Mouse (Mus musculus) hindbrain, embryonic 15.5 days (tissue): Measurements from ENCODE around the gene Bbs12. TPM values are rescaled to one million over a fixed set of nuclear protein-coding genes. Genes with fewer than 3 reads are reported as not detected.

Source experiments
- ATAC-seq: fragments of 200-750 bp; cut with Nextera tagmentation; 2 replicates; pipeline ENCODE4 v1.8.0; 2017; ENCODE audit warnings: low read depth, moderate number of reproducible peaks, moderate TSS enrichment; ENCODE audit not compliant: low FRiP score
- H3K27ac ChIP-seq: fragments of 300-500 bp; sonication (generic); replicated peaks from 2 replicates; pipeline ENCODE4 v1.5.1; 2015; ENCODE audit warnings: mild to moderate bottlenecking, inconsistent platforms
- H3K27me3 ChIP-seq: fragments of 300-500 bp; sonication (generic); 2 replicates; pipeline ENCODE4 v1.6.1; 2015; ENCODE audit warnings: control low read depth, inconsistent platforms
- H3K36me3 ChIP-seq: fragments of 300-500 bp; sonication (generic); 2 replicates; pipeline ENCODE4 v1.6.1; 2015; ENCODE audit warnings: control low read depth, inconsistent platforms
- H3K4me1 ChIP-seq: fragments of 300-500 bp; sonication (generic); replicated peaks from 2 replicates; pipeline ENCODE4 v1.6.1; 2015; ENCODE audit warnings: control low read depth, inconsistent platforms
- H3K4me2 ChIP-seq: fragments of 300-500 bp; sonication (generic); 2 replicates; pipeline ENCODE4 v1.6.1; 2015; ENCODE audit warnings: moderate library complexity, mild to moderate bottlenecking, inconsistent platforms
- H3K4me3 ChIP-seq: fragments of 300-500 bp; sonication (generic); 2 replicates; pipeline ENCODE4 v1.5.1; 2015; ENCODE audit warnings: mild to moderate bottlenecking, inconsistent platforms
- H3K9ac ChIP-seq: fragments of 300-500 bp; sonication (generic); 2 replicates; pipeline ENCODE4 v1.6.1; 2015; ENCODE audit warnings: inconsistent platforms
- H3K9me3 ChIP-seq: fragments of 300-500 bp; sonication (generic); 2 replicates; pipeline ENCODE4 v1.6.1; 2016; ENCODE audit warnings: control low read depth, inconsistent platforms
- WGBS: fragments of 180-500 bp; shearing (Covaris S2); methylation state at CpG from one replicate; pipeline ENCODE4 v1.1.7; 2015; 5-methylcytosine and 5-hydroxymethylcytosine counted together
- polyA plus RNA-seq: library from polyadenylated mRNA; unstranded; fragments of >200 nt; fragmentation: Nextera tagmentation; extraction: Ambion mirVana; gene quantifications from 2 replicates; pipeline ENCODE4 v1.2.1, GENCODE M21; 2015

The Bbs12 gene
- polyA plus RNA-seq, 1 experiment from 2014 or later = 5.8 TPM

GRCm38 (mm10) chr3:37291929-37292328, 20.4 kb upstream of the Bbs12 start:
- H3K27ac ChIP-seq = no peak overlapping the region
- H3K4me1 ChIP-seq = no peaks in the 10 kb centered on the region
- ATAC-seq = no peak
- 82% methylated on average over 2 of the region's 2 CpGs for WGBS
- no peaks in the 10 kb centered on the region for H3K27me3 ChIP-seq
- no peaks in the 10 kb centered on the region for H3K36me3 ChIP-seq
- H3K9ac ChIP-seq = no peak overlapping the region
- no peak overlapping the region for H3K4me2 ChIP-seq
- H3K9me3 ChIP-seq = no peaks in the 10 kb centered on the region
- H3K4me3 ChIP-seq = no peak overlapping the region

- H3K36me3 ChIP-seq = no peaks in the 10 kb centered on the region
- H3K27me3 ChIP-seq = no peaks in the 10 kb centered on the region
- no peaks in the 10 kb centered on the region for H3K9me3 ChIP-seq
- ATAC-seq = no peak
- no peaks in the 10 kb centered on the region for H3K4me1 ChIP-seq
- H3K27ac ChIP-seq = no peak overlapping the region
- H3K9ac ChIP-seq = no peak overlapping the region
- H3K4me2 ChIP-seq = no peak overlapping the region
- no peak overlapping the region for H3K4me3 ChIP-seq
- WGBS = 84% methylated on average over 2 of the region's 2 CpGs
Measured at GRCm38 (mm10) chr3:37292654-37293053, 19.7 kb upstream of the Bbs12 start.

GRCm38 (mm10) chr3:37299470-37299869, 12.9 kb upstream of the Bbs12 start:
- Histone ChIP-seq H3K27ac (no peak overlapping the region), H3K4me1 (no peaks in the 10 kb centered on the region), H3K4me2 (no peak overlapping the region), H3K36me3 (no peaks in the 10 kb centered on the region), H3K4me3 (no peak overlapping the region), H3K27me3 (no peaks in the 10 kb centered on the region), H3K9me3 (no peaks in the 10 kb centered on the region), H3K9ac (no peak overlapping the region)
- no peak for ATAC-seq
- 74% methylated on average over 3 of the region's 3 CpGs for WGBS

- Histone ChIP-seq H3K27me3 (no peaks in the 10 kb centered on the region), H3K4me2 (no peak overlapping the region), H3K9ac (no peak overlapping the region), H3K4me3 (no peak overlapping the region), H3K36me3 (no peaks in the 10 kb centered on the region), H3K4me1 (no peaks in the 10 kb centered on the region), H3K27ac (no peak overlapping the region), H3K9me3 (no peaks in the 10 kb centered on the region)
- ATAC-seq = no peak
- 47% methylated on average over 12 of the region's 12 CpGs for WGBS
Measured at GRCm38 (mm10) chr3:37302685-37303084, 9.7 kb upstream of the Bbs12 start.

GRCm38 (mm10) chr3:37303392-37304139, 8.8 kb upstream of the Bbs12 start:
- ATAC-seq = no peak
- no peaks in the 10 kb centered on the region for H3K36me3 ChIP-seq
- no peak overlapping the region for H3K9ac ChIP-seq
- no peak overlapping the region for H3K27ac ChIP-seq
- H3K4me2 ChIP-seq = no peak overlapping the region
- WGBS = 79% methylated on average over 8 of the region's 8 CpGs
- no peaks in the 10 kb centered on the region for H3K9me3 ChIP-seq
- no peak overlapping the region for H3K4me3 ChIP-seq
- no peaks in the 10 kb centered on the region for H3K27me3 ChIP-seq
- no peaks in the 10 kb centered on the region for H3K4me1 ChIP-seq

- no peak for ATAC-seq
Measured at GRCm38 (mm10) chr3:37311897-37312369, 421 bp upstream of the Bbs12 start.

GRCm38 (mm10) chr3:37313371-37313770, 1.0 kb downstream of the Bbs12 start:
- H3K9me3 ChIP-seq = no peaks in the 10 kb centered on the region
- H3K4me2 ChIP-seq = peak overlapping the region; percentile 67
- H3K27me3 ChIP-seq = no peaks in the 10 kb centered on the region
- H3K27ac ChIP-seq = no peak overlapping the region
- ATAC-seq = no peak
- peak overlapping the region; percentile 91 for H3K4me3 ChIP-seq
- H3K4me1 ChIP-seq = peaks cover 16% of the 10 kb centered on the region; the same call in 1 of the 2 replicates
- no peak overlapping the region for H3K9ac ChIP-seq
- WGBS = 26% methylated on average over 1 of the region's 1 CpGs
- no peaks in the 10 kb centered on the region for H3K36me3 ChIP-seq

More at GRCm38 (mm10) chr3:37311897-37312369, 421 bp upstream of the Bbs12 start:
- Histone ChIP-seq H3K27me3 (no peaks in the 10 kb centered on the region), H3K36me3 (no peaks in the 10 kb centered on the region), H3K4me3 (peak overlapping the region; percentile 91), H3K9me3 (no peaks in the 10 kb centered on the region), H3K9ac (peak overlapping the region; percentile 78), H3K27ac (peak overlapping the region; percentile 81), H3K4me2 (peak overlapping the region; percentile 67), H3K4me1 (peaks cover 16% of the 10 kb centered on the region; the same call in 1 of the 2 replicates)
- WGBS = 4% methylated on average over 10 of the region's 10 CpGs

GRCm38 (mm10) chr3:37316233-37316632, 3.9 kb downstream of the Bbs12 start:
- ATAC-seq = no peak
- Histone ChIP-seq H3K27ac (no peak overlapping the region), H3K9me3 (no peaks in the 10 kb centered on the region), H3K27me3 (no peaks in the 10 kb centered on the region), H3K9ac (no peak overlapping the region), H3K4me1 (peaks cover 16% of the 10 kb centered on the region; the same call in 1 of the 2 replicates), H3K4me2 (no peak overlapping the region), H3K4me3 (no peak overlapping the region), H3K36me3 (0 out of 2 replicates have a peak, but pooled peaks cover 4% of the 10 kb centered on the region)
- 100% methylated on average over 1 of the region's 1 CpGs for WGBS

- no peaks in the 10 kb centered on the region for H3K4me1 ChIP-seq
- H3K9me3 ChIP-seq = no peaks in the 10 kb centered on the region
- H3K36me3 ChIP-seq = 0 out of 2 replicates have a peak, but pooled peaks cover 4% of the 10 kb centered on the region
- WGBS = 60% methylated on average over 3 of the region's 3 CpGs
- H3K9ac ChIP-seq = no peak overlapping the region
- ATAC-seq = no peak
- no peak overlapping the region for H3K27ac ChIP-seq
- no peak overlapping the region for H3K4me3 ChIP-seq
- H3K27me3 ChIP-seq = no peaks in the 10 kb centered on the region
- H3K4me2 ChIP-seq = no peak overlapping the region
Measured at GRCm38 (mm10) chr3:37324310-37324709, 12.0 kb downstream of the Bbs12 start.

- 94% methylated on average over 5 of the region's 5 CpGs for WGBS
- H3K36me3 ChIP-seq = no peaks in the 10 kb centered on the region
- no peak overlapping the region for H3K27ac ChIP-seq
- no peaks in the 10 kb centered on the region for H3K9me3 ChIP-seq
- no peak for ATAC-seq
- no peak overlapping the region for H3K9ac ChIP-seq
- no peak overlapping the region for H3K4me2 ChIP-seq
- H3K4me3 ChIP-seq = no peak overlapping the region
- H3K27me3 ChIP-seq = no peaks in the 10 kb centered on the region
- no peaks in the 10 kb centered on the region for H3K4me1 ChIP-seq
Measured at GRCm38 (mm10) chr3:37325317-37326112, 13.2 kb downstream of the Bbs12 start.

GRCm38 (mm10) chr3:37326627-37327026, 14.3 kb downstream of the Bbs12 start:
- no peak overlapping the region for H3K27ac ChIP-seq
- no peak overlapping the region for H3K9ac ChIP-seq

GRCm38 (mm10) chr3:37328489-37328888, 16.1 kb downstream of the Bbs12 start:
- Histone ChIP-seq H3K27ac (no peak overlapping the region), H3K9me3 (no peaks in the 10 kb centered on the region), H3K4me2 (no peak overlapping the region), H3K27me3 (no peaks in the 10 kb centered on the region), H3K36me3 (no peaks in the 10 kb centered on the region), H3K4me3 (no peak overlapping the region), H3K9ac (no peak overlapping the region), H3K4me1 (no peaks in the 10 kb centered on the region)
- no peak for ATAC-seq
- WGBS = 76% methylated on average over 2 of the region's 2 CpGs

More at GRCm38 (mm10) chr3:37326627-37327026, 14.3 kb downstream of the Bbs12 start:
- Histone ChIP-seq H3K27me3 (no peaks in the 10 kb centered on the region), H3K36me3 (no peaks in the 10 kb centered on the region), H3K4me1 (no peaks in the 10 kb centered on the region), H3K4me3 (no peak overlapping the region), H3K4me2 (no peak overlapping the region), H3K9me3 (no peaks in the 10 kb centered on the region)
- WGBS = 89% methylated on average over 3 of the region's 3 CpGs
- no peak for ATAC-seq
